Mouse (Mus musculus) ES-Bruce4 (cell line): ENCODE measurements at regions not wholly inside any gene's neighbourhood (a gene's known extent, or its start where the extent isn't known, plus 50 kb on each side); places are given as distances from the start of the nearest gene placed in this dataset.

ENCODE experiments used
- CTCF ChIP-seq: IDR thresholded peaks from one replicate; pipeline ENCODE4 v1.8.1; 2011; ENCODE audit warnings: low read depth, low read length
- EP300 ChIP-seq: IDR thresholded peaks from 2 replicates; pipeline ENCODE4 v1.6.1; 2011; ENCODE audit warnings: low read depth, low read length; ENCODE audit not compliant: insufficient read depth
- POLR2A ChIP-seq: IDR thresholded peaks from one replicate; pipeline ENCODE4 v1.8.1; 2011; ENCODE audit warnings: low read length; ENCODE audit not compliant: insufficient read depth

- no peak for TF ChIP-seq POLR2A
- no peak for TF ChIP-seq CTCF
- TF ChIP-seq EP300 = no peak
Measured at GRCm38 (mm10) chr13:44073122-44073521, 288.5 kb downstream of the Cd83 start.
